Mouse (Mus musculus) adrenal gland, adult (tissue): ENCODE data around the gene 3110009E18Rik.
A peak's percentile ranks its signal among the peaks of the same experiment; 100 is the strongest.

Source experiments
- DNase-seq, 2 experiments: peaks; one replicate each; pipeline ENCODE4 v3.0.0; 2022 to 2023; ENCODE audit warnings: low spot score in 1 of 2; ENCODE audit not compliant: inconsistent age in 2 of 2

The 3110009E18Rik gene

DNA sequence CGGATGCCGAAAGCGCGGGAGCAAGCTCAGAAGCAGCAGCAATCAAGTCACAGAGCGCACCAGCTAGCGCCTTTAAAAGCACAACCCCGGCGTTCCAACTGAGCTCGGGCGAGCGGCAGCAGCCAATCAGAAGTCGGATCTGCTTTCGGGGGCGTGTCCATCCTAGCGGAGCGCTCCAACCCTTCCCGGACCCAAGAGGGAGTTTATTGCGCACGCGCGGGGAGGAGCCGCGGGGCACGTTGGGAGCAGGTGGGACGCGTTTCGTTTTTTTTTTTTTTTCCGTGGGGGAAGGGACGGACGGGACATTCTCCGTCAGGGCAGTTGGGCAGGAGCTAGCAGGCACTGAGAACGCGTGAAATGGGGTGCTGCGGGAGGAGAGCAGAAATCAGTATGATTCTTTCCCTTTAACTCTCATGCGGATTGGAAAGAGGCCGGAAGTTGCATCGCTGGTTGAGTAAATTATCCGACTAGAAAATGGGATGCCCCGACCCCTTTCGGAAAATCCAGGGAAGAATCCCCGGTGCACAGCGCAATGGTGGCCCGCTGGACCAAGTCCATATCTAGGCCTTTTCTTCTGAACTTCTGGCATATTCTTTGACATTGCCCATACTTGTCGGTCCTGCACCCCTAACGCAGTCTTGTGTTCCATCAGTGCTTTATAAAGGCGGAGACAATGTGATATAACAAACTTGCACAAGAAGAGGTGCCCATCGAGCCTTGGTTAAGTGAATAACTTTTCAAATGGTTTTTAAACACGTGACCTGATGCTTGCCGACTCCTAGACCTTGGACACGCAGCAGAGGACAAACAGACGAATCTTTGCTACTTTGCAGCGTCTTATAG, at the start of gene 3110009E18Rik, which contains the start of gene Dbi:
Gene 3110009E18Rik, plus strand, starts transcription at position 219 of the 843 bp plus-strand sequence.
Gene Dbi, minus strand, starts transcription at position 110 of the 843 bp plus-strand sequence.
- DNase-seq, result peak; percentile 99

DNA sequence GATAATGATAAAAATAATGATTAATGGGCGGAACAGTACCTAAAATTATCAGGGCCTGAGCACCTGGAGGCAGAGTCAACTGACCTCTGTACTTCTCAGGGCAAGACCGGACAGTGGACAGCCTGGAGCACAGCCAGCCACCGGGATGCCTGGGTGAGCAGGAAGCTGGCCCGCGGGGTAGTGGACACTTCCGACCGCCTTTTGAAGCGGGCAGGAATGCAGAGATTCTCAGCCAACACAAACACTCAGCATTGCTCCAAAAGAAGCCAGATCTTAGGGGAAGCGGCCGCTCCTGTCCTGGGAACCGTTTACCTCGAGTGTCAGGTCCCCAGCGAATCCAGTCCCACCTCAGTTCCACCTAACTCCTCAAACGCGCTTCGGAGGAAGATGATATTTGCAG, 48.1 kb upstream of the 3110009E18Rik start:
- DNase-seq, result peak; percentile 69 to 85

- DNase-seq, result peak; percentile 91 to 94
These were observed 47.3 kb upstream of the 3110009E18Rik start, which contains the start of gene Tmem37 for GRCm38 (mm10) chr1:120073519-120074306. Gene Tmem37 (minus strand): TSS chr1:120074074.

DNA sequence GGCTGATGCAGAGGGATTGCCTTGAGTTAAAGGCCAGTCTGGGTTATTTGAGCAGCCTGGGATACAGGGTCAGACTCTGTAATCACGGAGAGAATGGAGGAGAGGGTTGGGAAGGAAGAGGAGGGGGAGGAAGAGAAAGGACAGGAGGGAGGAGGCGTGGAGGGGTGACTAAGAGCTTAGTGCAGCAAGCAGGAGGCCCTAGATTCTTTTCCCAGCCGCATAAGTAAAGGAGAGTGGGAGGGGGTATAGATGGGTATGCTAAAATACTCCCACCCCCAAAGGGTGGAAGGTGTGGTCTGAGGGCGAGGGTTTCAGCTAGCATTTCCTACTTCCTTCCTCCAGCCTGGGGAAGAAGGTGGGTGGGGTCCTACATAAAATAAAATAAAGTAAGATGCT, 46.7 kb upstream of the 3110009E18Rik start:
- DNase-seq, result no peak

GRCm38 (mm10) chr1:120074931-120075330, 46.1 kb upstream of the 3110009E18Rik start:
- DNase-seq, result peak in 1 of 2 experiments; percentile 51

DNA sequence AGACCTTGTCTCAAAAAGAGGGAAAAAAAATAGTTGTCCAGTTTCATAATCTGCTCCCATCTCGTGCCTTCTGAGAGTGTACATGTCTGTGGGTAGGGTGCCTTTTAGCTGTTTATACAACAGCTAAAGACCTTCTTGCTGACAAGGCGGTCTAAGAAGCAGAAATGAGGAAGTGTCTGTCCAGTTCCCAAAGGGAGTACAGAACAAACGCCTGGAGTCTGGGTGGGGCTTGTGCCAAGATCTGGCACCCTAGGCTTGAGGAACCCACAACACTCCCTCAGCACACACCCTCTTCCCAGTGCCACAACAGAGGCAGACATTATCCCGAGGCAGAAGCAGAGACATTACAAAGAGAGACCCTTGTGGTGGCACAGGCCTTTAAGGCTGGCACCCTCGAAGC, 45.5 kb upstream of the 3110009E18Rik start:
- DNase-seq, result peak in 1 of 2 experiments; percentile 45

DNA sequence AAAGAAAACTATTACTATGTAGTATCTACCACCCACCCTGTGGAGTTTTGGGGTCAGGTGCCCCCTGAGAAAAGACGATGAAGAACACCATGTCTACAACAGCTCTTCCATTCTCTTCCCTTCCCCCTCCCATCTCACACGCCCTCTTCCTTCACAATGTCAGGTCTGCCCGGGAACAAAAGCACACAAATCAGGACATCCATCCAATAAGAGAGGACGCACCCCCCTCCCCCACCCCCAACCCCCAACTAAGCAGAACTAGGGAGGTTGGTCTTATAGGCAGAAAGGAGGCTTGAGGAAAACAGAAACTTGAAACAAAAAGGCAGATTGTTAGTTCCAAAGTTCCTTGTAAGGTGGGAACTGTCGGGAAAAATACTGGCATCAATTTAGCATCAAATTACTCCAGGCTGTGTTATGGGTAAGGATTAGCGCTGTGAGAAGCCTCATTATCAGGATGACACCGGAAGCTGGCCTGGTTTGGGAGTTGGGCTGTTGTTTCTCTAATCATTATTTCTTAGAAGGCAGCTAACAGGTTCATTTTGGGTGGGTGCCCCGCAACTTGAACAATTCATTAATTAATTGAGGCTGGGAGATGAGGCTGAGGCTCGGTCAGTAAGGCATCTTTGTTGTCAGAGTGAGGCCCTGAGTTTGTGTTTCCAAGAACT, 43.1 kb upstream of the 3110009E18Rik start:
- DNase-seq, result no peak

- peak; percentile 45 to 75 for DNase-seq
These were observed 40.4 kb upstream of the 3110009E18Rik start for GRCm38 (mm10) chr1:120080632-120081031.

DNA sequence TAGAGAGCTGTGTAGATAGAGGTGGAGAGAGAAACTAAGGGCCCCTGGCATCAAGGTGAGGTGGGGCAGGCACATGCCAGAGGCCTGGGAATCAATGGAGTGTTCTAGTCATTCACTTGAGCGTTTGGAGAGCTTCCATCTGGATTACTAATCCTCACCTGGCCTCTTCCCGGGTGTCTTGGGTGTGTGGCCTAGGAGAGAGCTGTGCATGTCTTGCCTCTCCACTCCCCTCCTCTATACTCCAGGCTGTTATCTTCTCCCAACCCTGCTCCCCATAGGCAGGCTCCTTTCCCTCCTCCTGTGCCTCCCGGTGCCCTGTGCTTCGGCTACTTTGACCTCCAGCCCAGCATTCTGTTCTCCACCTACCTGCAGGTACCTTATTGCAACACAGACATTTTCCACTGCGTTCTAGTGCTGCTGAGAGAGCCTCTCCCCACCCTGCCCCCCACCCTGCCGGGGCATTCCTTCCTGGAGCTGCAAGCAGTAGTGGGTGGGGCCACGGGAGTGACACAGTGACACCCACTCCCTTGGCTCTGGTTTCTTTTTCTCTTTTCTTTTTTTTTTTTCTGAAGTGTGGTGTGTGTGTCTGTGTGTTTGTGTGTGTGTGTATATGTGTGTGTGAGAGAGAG, 37.9 kb upstream of the 3110009E18Rik start:
- no peak for DNase-seq

- no peak for DNase-seq
These were observed 37.0 kb upstream of the 3110009E18Rik start for GRCm38 (mm10) chr1:120083921-120084517.

- no peak for DNase-seq
These were observed 35.3 kb upstream of the 3110009E18Rik start for GRCm38 (mm10) chr1:120085696-120086095.

- DNase-seq, result no peak
These were observed 34.3 kb upstream of the 3110009E18Rik start for GRCm38 (mm10) chr1:120086644-120087043.

GRCm38 (mm10) chr1:120089180-120089579, 31.8 kb upstream of the 3110009E18Rik start:
- no peak for DNase-seq

GRCm38 (mm10) chr1:120090880-120091570, 30.0 kb upstream of the 3110009E18Rik start:
- DNase-seq, result no peak

DNA sequence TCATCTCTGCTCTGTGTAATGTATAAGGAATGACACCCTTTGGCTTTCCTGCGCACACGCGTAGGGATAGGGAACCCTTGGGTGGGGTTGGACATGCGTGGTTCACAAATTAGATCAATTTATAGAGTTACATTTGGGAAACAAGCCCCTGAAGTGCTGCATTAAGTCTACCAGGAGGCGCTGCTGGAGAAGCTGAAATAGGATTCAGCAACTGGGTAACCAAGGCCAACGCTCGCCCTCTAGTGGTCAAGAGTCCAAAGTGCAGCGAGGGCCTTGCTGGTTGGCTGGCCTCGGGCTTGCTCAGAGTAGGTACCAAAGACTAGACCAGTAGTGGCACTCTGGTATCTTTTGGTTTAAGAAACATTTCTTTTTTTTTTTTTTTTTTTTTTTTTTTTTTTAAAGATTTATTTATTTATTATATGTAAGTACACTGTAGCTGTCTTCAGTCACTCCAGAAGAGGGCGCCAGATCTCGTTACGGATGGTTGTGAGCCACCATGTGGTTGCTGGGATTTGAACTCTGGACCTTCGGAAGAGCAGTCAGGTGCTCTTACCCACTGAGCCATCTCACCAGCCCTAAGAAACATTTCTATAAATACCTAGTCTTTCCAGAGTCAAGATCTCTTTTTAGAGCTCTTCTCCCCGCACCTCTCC, 27.4 kb upstream of the 3110009E18Rik start:
- peak; percentile 88 to 96 for DNase-seq

- no peak for DNase-seq
These were observed 26.1 kb upstream of the 3110009E18Rik start for GRCm38 (mm10) chr1:120094920-120095319.

DNA sequence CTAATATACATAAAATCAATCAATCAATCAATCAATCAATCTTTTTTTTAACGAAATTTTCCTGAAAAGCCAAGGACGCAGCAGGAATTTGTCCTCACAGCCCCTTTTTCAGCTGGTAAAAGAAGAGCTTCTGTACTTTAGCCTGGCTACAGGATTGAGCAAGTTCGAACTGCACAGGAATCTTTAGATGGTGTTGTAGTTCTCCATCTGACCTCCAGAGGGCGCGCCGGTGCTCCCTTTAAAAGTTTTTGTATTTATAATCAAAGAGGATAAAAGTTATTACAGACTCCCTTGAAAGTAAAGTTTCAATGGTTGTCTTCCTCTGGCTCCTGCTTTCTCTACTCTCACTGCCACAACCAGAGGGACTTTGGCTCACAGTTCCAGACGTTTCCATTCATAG, 22.7 kb upstream of the 3110009E18Rik start:
- DNase-seq, result peak; percentile 65 to 93

GRCm38 (mm10) chr1:120099483-120099882, 21.5 kb upstream of the 3110009E18Rik start:
- peak in 1 of 2 experiments; percentile 59 for DNase-seq
